Mouse (Mus musculus): Measurements from ENCODE around the gene Ccdc96.

DNA sequence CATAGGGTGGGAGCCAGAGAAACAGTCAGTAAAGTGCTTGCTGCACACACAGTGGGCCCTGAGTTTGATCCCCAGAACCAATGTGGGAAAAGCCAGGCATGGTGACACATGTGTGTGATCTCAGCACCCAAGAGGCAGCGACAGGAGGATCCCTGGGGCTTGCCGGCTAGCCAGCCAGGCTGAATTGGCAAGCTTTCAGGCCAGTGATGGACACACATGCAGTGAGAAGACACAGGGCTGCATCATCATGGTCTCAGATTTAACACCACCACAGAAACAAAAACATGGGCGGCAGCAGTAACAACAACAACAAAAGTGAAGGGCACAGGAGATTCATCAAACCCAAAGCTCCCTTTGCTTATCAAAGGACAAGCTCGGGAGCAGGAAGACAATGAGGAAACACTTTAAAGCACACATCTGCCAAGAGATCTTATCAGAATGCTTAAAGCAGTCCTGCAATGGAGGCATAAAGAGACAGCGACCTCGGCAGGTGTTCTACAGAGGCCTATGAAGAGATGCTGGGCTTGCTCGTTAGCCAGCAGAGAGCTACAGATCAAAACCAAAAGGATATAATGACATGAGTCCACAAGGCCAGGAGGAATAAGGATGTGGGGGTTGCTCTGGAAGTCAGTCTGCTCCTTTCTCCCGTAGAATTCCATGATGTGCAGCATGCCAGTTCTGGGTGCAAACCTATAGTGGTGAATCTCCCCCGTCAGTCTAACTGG is 38.1 kb upstream of the Ccdc96 start:
- TF ChIP-seq CTCF (IDR thresholded peaks at IDR 0.05; ENCODE audit: borderline replicate concordance, extremely low read depth, insufficient read depth, insufficient read length): no peak
- TF ChIP-seq POLR2A (IDR thresholded peaks at IDR 0.05; ENCODE audit: borderline replicate concordance, extremely low read depth, insufficient read depth, insufficient read length, poor library complexity, severe bottlenecking): no peak
